Mouse (Mus musculus) frontal cortex, adult 2 months (tissue): Measurements from ENCODE around the gene Gm3194. TPM values are rescaled to one million over a fixed set of nuclear protein-coding genes. Genes with fewer than 3 reads are reported as not detected.
"Not testable (repeated sequence)": the region's sequence is repeated elsewhere in the genome, so short reads cannot be mapped to it uniquely, and the experiment has no call there.

Experiments used
- DNase-seq, 2 experiments: peaks; one replicate each; pipeline ENCODE4 v3.0.0; 2022; ENCODE audit warnings: low spot score in 1 of 2; ENCODE audit errors: extremely low spot score in 1 of 2
- polyA plus RNA-seq: library from polyadenylated mRNA; depleted of rRNA; stranded (reverse); fragments of >200 nt; gene quantifications from 2 replicates; pipeline ENCODE4 v1.2.3, GENCODE M21; 2012; rRNA removed

Gm3194 gene
- polyA plus RNA-seq = 1.5 and 1.6 TPM in 2 replicates

- not testable (repeated sequence) for DNase-seq
Measured at GRCm38 (mm10) chr14:5455367-5455766, at the start of gene Gm3194. Gm3194 (minus strand) TSS chr14:5455467.

GRCm38 (mm10) chr14:5501374-5501773, 46.1 kb upstream of the Gm3194 start, which contains the start of gene Gm3488:
Gm3488 (plus strand) TSS chr14:5501674.
- DNase-seq = not testable (repeated sequence)

- DNase-seq = not testable (repeated sequence)
Measured at GRCm38 (mm10) chr14:5483907-5484306, 28.6 kb upstream of the Gm3194 start, which contains the start of gene Gm3187. Gm3187 (plus strand) TSS chr14:5484207.

- DNase-seq = not testable (repeated sequence)
Measured at GRCm38 (mm10) chr14:5477730-5478129, 22.5 kb upstream of the Gm3194 start, which contains the start of gene Gm8246. Gm8246 (minus strand) TSS chr14:5477830.

GRCm38 (mm10) chr14:5460469-5460868, 5.2 kb upstream of the Gm3194 start:
- not testable (repeated sequence) for DNase-seq

- DNase-seq = not testable (repeated sequence)
Measured at GRCm38 (mm10) chr14:5388949-5389348, 66.3 kb downstream of the Gm3194 start, which contains the start of gene Gm3500. Gm3500 (minus strand) TSS chr14:5389049.

Other genes with a start within 250 kb of the Gm3194 start
- not detected in 2 replicates for gene Gm3526, start 194.9 kb downstream of the Gm3194 start, polyA plus RNA-seq
- not detected in 2 replicates for gene Gm3542, start 120.5 kb downstream of the Gm3194 start, polyA plus RNA-seq
- gene Gm3500, start 66.4 kb downstream of the Gm3194 start, polyA plus RNA-seq = 0.36 TPM in 1 of 2 replicates, not detected in the other
- gene Gm8246, start 22.4 kb upstream of the Gm3194 start, polyA plus RNA-seq = not detected in 2 replicates
- 0.15 TPM in 1 of 2 replicates, not detected in the other for gene Gm3187, start 28.7 kb upstream of the Gm3194 start, polyA plus RNA-seq
- gene Gm3488, start 46.2 kb upstream of the Gm3194 start, polyA plus RNA-seq = 2.1 and 2.6 TPM in 2 replicates
- 0.08 TPM in 1 of 2 replicates, not detected in the other for gene Gm3532, start 83.0 kb upstream of the Gm3194 start, polyA plus RNA-seq
- not detected in 2 replicates for gene Gm8265, start 177.6 kb upstream of the Gm3194 start, polyA plus RNA-seq
- not detected in 2 replicates for gene Gm9603, start 232.0 kb upstream of the Gm3194 start, polyA plus RNA-seq